In genomic region chr11:114876176-114876575, GRCm38 (mm10) we compare ENCODE assay signal across 16 mouse cellular contexts. TPM values are rescaled to one million over a fixed set of nuclear protein-coding genes. Genes with fewer than 3 reads are reported as not detected.
DNase-seq lines count a peak whose midpoint lies in the region; ATAC-seq and TF ChIP-seq lines count a peak whose summit lies in the region.
"Had no signal": no experiment of that assay in that cellular context is flagged by ENCODE, and none has a peak within 500 bp of the region (broad histone marks: within the 10 kb centered on the region; RNA-seq: fewer than 3 reads in every experiment).

No protein-coding gene starts in this region.

- H3K36me3 ChIP-seq in hindbrain, embryonic 10.5 days = peaks cover 11% of the 10 kb centered on the region
- H3K36me3 ChIP-seq in hindbrain, embryonic 16.5 days (ENCODE audit: control insufficient read depth, insufficient read depth, low read length) = no peaks in the 10 kb centered on the region
- H3K36me3 ChIP-seq in kidney, adult 2 months (ENCODE audit: control insufficient read depth, insufficient read depth, low read length) = no peaks in the 10 kb centered on the region; the same call in 1 of the 2 replicates
- H3K36me3 ChIP-seq: stomach, embryonic 15.5 days had no signal

- H3K27ac ChIP-seq in hindbrain, embryonic 10.5 days = 0 out of 2 replicates have a peak overlapping the region, but pooled peaks have one; percentile 35
- H3K27ac ChIP-seq in hindbrain, embryonic 16.5 days (ENCODE audit: low read depth, low read length) = no peak overlapping the region
- peak overlapping the region; percentile 97; the same call in 1 of the 2 replicates for H3K27ac ChIP-seq in kidney, adult 2 months (ENCODE audit: insufficient read depth, low read depth, low read length)
- H3K27ac ChIP-seq: stomach, embryonic 15.5 days had no signal

- WGBS in hindbrain, embryonic 10.5 days = 44% methylated on average over 7 of the region's 7 CpGs
- 52% methylated on average over 7 of the region's 7 CpGs for WGBS in hindbrain, embryonic 16.5 days
- 52% methylated on average over 7 of the region's 7 CpGs for WGBS in kidney, adult 2 months

- no peak for ATAC-seq in hindbrain, embryonic 16.5 days
- ATAC-seq: forebrain, postnatal 0 days had no signal

- DNase-seq in hindbrain, embryonic 10.5 days (ENCODE audit: low spot score) = no peak
- peak; percentile 72 for DNase-seq in ES-CJ7 (ENCODE audit: low read depth, low spot score)
- peak; percentile 73 for DNase-seq in kidney, adult 2 months
- peak; percentile 84 for DNase-seq in naive thymus-derived CD4-positive, alpha-beta T cell, adult 2 months (ENCODE audit: low read depth)
- DNase-seq in adrenal gland, postnatal 25 days = no peak
- no peak for DNase-seq in left cerebral cortex, adult 18-20 months (ENCODE audit: low spot score in 2 of 2)
- no peak for DNase-seq in cerebellum, postnatal 10 days
- DNase-seq: adrenal gland, postnatal 36 days; forebrain, postnatal 0 days; right cerebral cortex, adult 18-20 months had no signal

- peaks cover 14% of the 10 kb centered on the region; the same call in 1 of the 2 replicates for H3K27me3 ChIP-seq in hindbrain, embryonic 10.5 days (ENCODE audit: insufficient read depth, poor library complexity, severe bottlenecking)
- H3K27me3 ChIP-seq in hindbrain, embryonic 16.5 days (replicated peaks; ENCODE audit: control insufficient read depth, insufficient read depth, low read length) = no peaks in the 10 kb centered on the region
- no peaks in the 10 kb centered on the region for H3K27me3 ChIP-seq in kidney, adult 2 months (replicated peaks; ENCODE audit: control insufficient read depth, insufficient read depth, low read length)
- H3K27me3 ChIP-seq: heart, embryonic 12.5 days; stomach, embryonic 15.5 days had no signal

- H3K4me1 ChIP-seq in hindbrain, embryonic 10.5 days (replicated peaks) = peaks cover 51% of the 10 kb centered on the region
- H3K4me1 ChIP-seq in hindbrain, embryonic 16.5 days (ENCODE audit: control insufficient read depth, insufficient read depth, low read depth, low read length) = peaks cover 3% of the 10 kb centered on the region
- H3K4me1 ChIP-seq in kidney, adult 2 months (ENCODE audit: control insufficient read depth, insufficient read depth, low read length) = peaks cover 43% of the 10 kb centered on the region

- no peak overlapping the region for H3K4me2 ChIP-seq in hindbrain, embryonic 16.5 days (ENCODE audit: low read length)
- H3K4me2 ChIP-seq: heart, embryonic 12.5 days; stomach, embryonic 15.5 days had no signal

- no peak overlapping the region for H3K9ac ChIP-seq in hindbrain, embryonic 16.5 days (ENCODE audit: low read depth, low read length)
- H3K9ac ChIP-seq: forebrain, postnatal 0 days; heart, embryonic 12.5 days; stomach, embryonic 15.5 days had no signal

- TF ChIP-seq CTCF in kidney, adult 2 months (conservative IDR thresholded peaks at IDR 0.05; ENCODE audit: insufficient read depth, insufficient read length, low read depth, low read length) = no peak

- no peaks in the 10 kb centered on the region for H3K9me3 ChIP-seq in hindbrain, embryonic 10.5 days
- H3K9me3 ChIP-seq in hindbrain, embryonic 16.5 days (ENCODE audit: control insufficient read depth, low read length) = no peaks in the 10 kb centered on the region
- H3K9me3 ChIP-seq: heart, embryonic 12.5 days; stomach, embryonic 15.5 days had no signal

- TF ChIP-seq POLR2A in kidney, adult 2 months (IDR thresholded peaks at IDR 0.05; ENCODE audit: low read depth, low read length) = no peak

- no peak overlapping the region for H3K4me3 ChIP-seq in hindbrain, embryonic 10.5 days
- H3K4me3 ChIP-seq in hindbrain, embryonic 16.5 days (ENCODE audit: low read length) = no peak overlapping the region
- H3K4me3 ChIP-seq in kidney, adult 2 months (ENCODE audit: insufficient read depth, low read depth, low read length) = no peak overlapping the region
- H3K4me3 ChIP-seq: heart, embryonic 12.5 days; stomach, embryonic 15.5 days had no signal

RNA-seq across cellular contexts. Expression of gene Cd300a, which starts 13.7 kb away (rescaled TPM):
- polyA plus RNA-seq in hindbrain, embryonic 10.5 days (2016; fragmentation: Nextera tagmentation; extraction: Ambion mirVana) = 0.81 and 1.0 TPM in 2 replicates
- 0.97 and 1.6 TPM in 2 replicates for polyA plus RNA-seq in hindbrain, embryonic 16.5 days (2015; fragmentation: Nextera tagmentation; extraction: Ambion mirVana)
- polyA plus RNA-seq in kidney, adult 2 months (2012; rRNA removed) = 0.61 and 0.91 TPM in 2 replicates
- 0.76 and 0.95 TPM in 2 replicates for total RNA-seq in adrenal gland, postnatal 25 days (2021)
- under 1 TPM; 0.65 to 0.80 TPM for total RNA-seq in left cerebral cortex, adult 18-20 months (2021)
- total RNA-seq: MEL had no signal

RNA-seq across cellular contexts. Expression of gene Gprc5c, which starts 25.2 kb away (rescaled TPM):
- 31.5 and 42.9 TPM in 2 replicates for polyA plus RNA-seq in hindbrain, embryonic 10.5 days (2016; fragmentation: Nextera tagmentation; extraction: Ambion mirVana)
- 9.7 and 12.9 TPM in 2 replicates for polyA plus RNA-seq in hindbrain, embryonic 16.5 days (2015; fragmentation: Nextera tagmentation; extraction: Ambion mirVana)
- 241 and 285 TPM in 2 replicates for polyA plus RNA-seq in kidney, adult 2 months (2012; rRNA removed)
- total RNA-seq in adrenal gland, postnatal 25 days (2021) = 5.4 and 13.9 TPM in 2 replicates
- 1 to 10 TPM; 4.3 to 6.5 TPM for total RNA-seq in left cerebral cortex, adult 18-20 months (2021)
- total RNA-seq: MEL had no signal

RNA-seq across cellular contexts. Expression of gene Cd300lb, which starts 58.0 kb away (rescaled TPM):
- 0.05 and 0.06 TPM in 2 replicates for polyA plus RNA-seq in hindbrain, embryonic 10.5 days (2016; fragmentation: Nextera tagmentation; extraction: Ambion mirVana)
- polyA plus RNA-seq in hindbrain, embryonic 16.5 days (2015; fragmentation: Nextera tagmentation; extraction: Ambion mirVana) = not detected in 2 replicates
- 0.18 and 0.33 TPM in 2 replicates for polyA plus RNA-seq in kidney, adult 2 months (2012; rRNA removed)
- total RNA-seq in adrenal gland, postnatal 25 days (2021) = 0.57 and 0.64 TPM in 2 replicates
- not detected for total RNA-seq in left cerebral cortex, adult 18-20 months (2021)
- total RNA-seq: forebrain, postnatal 0 days; MEL had no signal
- polyA plus RNA-seq: embryonic facial prominence, embryonic 11.5 days; forebrain, postnatal 0 days; limb, embryonic 11.5 days had no signal

Comparison
In these comparisons a context has a peak if more than half of its experiments do, and no peak if none do; other contexts are left out.
1. DNase-seq: peak in ES-CJ7 (single experiment), kidney, adult 2 months (single experiment) and naive thymus-derived CD4-positive, alpha-beta T cell, adult 2 months (single experiment); none in hindbrain, embryonic 10.5 days (single experiment), adrenal gland, postnatal 25 days (single experiment), left cerebral cortex, adult 18-20 months (0 of 2) and cerebellum, postnatal 10 days (0 of 2).